Mouse (Mus musculus): ENCODE measurements at regions not wholly inside any gene's neighbourhood (a gene's known extent, or its start where the extent isn't known, plus 50 kb on each side); places are given as distances from the start of the nearest gene placed in this dataset.

- no peak for TF ChIP-seq CTCF (IDR thresholded peaks at IDR 0.05; ENCODE audit: control insufficient read depth, insufficient read depth, insufficient read length)
- no peak for TF ChIP-seq USF1 (IDR thresholded peaks at IDR 0.05; ENCODE audit: low read depth)
- TF ChIP-seq MYOD1 (IDR thresholded peaks at IDR 0.05; ENCODE audit: control insufficient read depth, insufficient read length, low read depth): no peak
- no peak for TF ChIP-seq MAX (IDR thresholded peaks at IDR 0.05)
Observed at GRCm38 (mm10) chr2:170219611-170220401, 71.9 kb upstream of the Zfp217 start.
